Mouse (Mus musculus) forebrain, embryonic 13.5 days (tissue): ENCODE data around the gene Exosc2. TPM values are rescaled to one million over a fixed set of nuclear protein-coding genes. Genes with fewer than 3 reads are reported as not detected.
A peak's percentile ranks its signal among the peaks of the same experiment; 100 is the strongest.

Experiments
- ATAC-seq: fragments of 200-750 bp; cut with Nextera tagmentation; 2 replicates; pipeline ENCODE4 v1.8.0; 2017
- H3K27ac ChIP-seq: fragments of 300-500 bp; sonication (generic); 2 replicates; pipeline ENCODE4 v1.5.1; 2015; ENCODE audit warnings: inconsistent platforms, mild to moderate bottlenecking, moderate library complexity
- H3K27me3 ChIP-seq: fragments of 300-500 bp; sonication (generic); 2 replicates; pipeline ENCODE4 v1.6.1; 2015; ENCODE audit warnings: mild to moderate bottlenecking, inconsistent platforms
- H3K36me3 ChIP-seq: fragments of 300-500 bp; sonication (generic); 2 replicates; pipeline ENCODE4 v1.6.1; 2015; ENCODE audit warnings: mild to moderate bottlenecking, inconsistent platforms; ENCODE audit not compliant: poor library complexity, severe bottlenecking
- H3K4me1 ChIP-seq: fragments of 300-500 bp; sonication (generic); 2 replicates; pipeline ENCODE4 v1.6.1; 2015; ENCODE audit warnings: inconsistent platforms
- H3K4me2 ChIP-seq: fragments of 300-500 bp; sonication (generic); 2 replicates; pipeline ENCODE4 v1.6.1; 2015; ENCODE audit warnings: inconsistent platforms, mild to moderate bottlenecking, moderate library complexity
- H3K4me3 ChIP-seq: fragments of 300-500 bp; sonication (generic); 2 replicates; pipeline ENCODE4 v1.5.1; 2015; ENCODE audit warnings: mild to moderate bottlenecking, inconsistent platforms
- H3K9ac ChIP-seq: fragments of 300-500 bp; sonication (generic); 2 replicates; pipeline ENCODE4 v1.6.1; 2015; ENCODE audit warnings: mild to moderate bottlenecking, inconsistent platforms
- H3K9me3 ChIP-seq: fragments of 300-500 bp; sonication (generic); replicated peaks from 2 replicates; pipeline ENCODE4 v1.6.1; 2016; ENCODE audit warnings: inconsistent platforms
- WGBS: fragments of 180-500 bp; shearing (Covaris S2); methylation state at CpG from one replicate; pipeline ENCODE4 v1.1.7; 2015; 5-methylcytosine and 5-hydroxymethylcytosine counted together
- polyA plus RNA-seq: library from polyadenylated mRNA; unstranded; fragments of >200 nt; fragmentation: Nextera tagmentation; extraction: Ambion mirVana; gene quantifications from 2 replicates; pipeline ENCODE4 v1.2.1, GENCODE M21; 2015

The Exosc2 gene
- 53.2 and 59.2 TPM in 2 replicates for polyA plus RNA-seq

DNA sequence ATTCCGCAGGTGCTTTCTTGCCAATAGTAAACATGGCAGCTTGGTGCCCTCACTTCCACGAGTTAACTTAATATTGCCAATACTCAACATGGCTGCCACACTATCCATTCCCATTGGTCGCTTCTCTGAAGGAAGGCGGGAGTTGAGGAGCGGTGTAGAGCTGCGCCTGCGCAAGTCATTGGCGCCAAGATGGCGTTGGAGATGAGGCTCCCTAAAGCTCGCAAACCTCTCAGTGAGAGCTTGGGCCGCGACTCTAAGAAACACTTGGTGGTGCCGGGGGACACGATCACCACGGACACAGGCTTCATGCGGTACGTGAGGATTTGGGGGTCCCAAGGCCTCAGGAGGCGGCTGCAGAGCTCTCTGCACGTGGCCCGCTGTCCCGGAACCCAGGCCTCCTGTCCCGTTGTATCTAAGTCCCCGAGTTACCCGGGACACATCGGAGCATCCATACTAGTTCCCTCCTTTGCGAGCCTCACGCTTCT lies at the start of gene Exosc2:
TSS of gene Exosc2 (plus strand) at position 165 of the 485 bp plus-strand sequence.
- peaks cover 33% of the 10 kb centered on the region for H3K36me3 ChIP-seq
- peak; percentile 98 for ATAC-seq
- peaks cover 22% of the 10 kb centered on the region for H3K4me1 ChIP-seq
- 0 out of 2 replicates have a peak, but pooled peaks cover 6% of the 10 kb centered on the region for H3K27me3 ChIP-seq
- H3K4me2 ChIP-seq = peak within 1 kb of the TSS; percentile 91
- peak within 1 kb of the TSS; percentile 78 for H3K9ac ChIP-seq
- peak within 1 kb of the TSS; percentile 35; the same call in 1 of the 2 replicates for H3K27ac ChIP-seq
- peak within 1 kb of the TSS; percentile 68 for H3K4me3 ChIP-seq
- under 1% methylated on average over 27 of the region's 27 CpGs for WGBS
- H3K9me3 ChIP-seq = no peaks in the 10 kb centered on the region

DNA sequence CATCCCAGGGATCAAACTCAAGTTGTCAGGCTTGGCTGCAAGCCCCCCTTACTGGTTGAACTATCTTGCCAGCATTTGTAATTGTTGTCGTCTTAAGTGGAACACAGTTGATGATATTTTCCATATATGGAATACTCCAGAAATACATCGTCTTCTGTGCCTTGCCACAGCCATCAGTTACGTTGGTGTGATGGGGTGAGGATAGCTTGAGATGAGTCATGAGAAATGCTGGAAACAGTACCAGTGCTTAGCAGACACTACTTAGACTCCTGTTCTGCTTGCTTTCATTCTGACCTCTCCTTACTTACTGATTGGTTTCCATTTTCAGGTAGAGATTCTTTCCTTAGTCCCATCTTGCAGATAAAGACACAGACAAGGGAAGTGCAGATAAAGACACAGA lies 37.0 kb upstream of the Exosc2 start:
- H3K36me3 ChIP-seq = no peaks in the 10 kb centered on the region
- H3K4me1 ChIP-seq = peaks cover 35% of the 10 kb centered on the region
- peaks cover 80% of the 10 kb centered on the region for H3K27me3 ChIP-seq
- H3K4me3 ChIP-seq = no peak overlapping the region
- no peaks in the 10 kb centered on the region for H3K9me3 ChIP-seq
- no peak overlapping the region for H3K27ac ChIP-seq
- WGBS = 76% methylated on average over 3 of the region's 3 CpGs
- no peak overlapping the region for H3K9ac ChIP-seq
- no peak for ATAC-seq
- H3K4me2 ChIP-seq = no peak overlapping the region

DNA sequence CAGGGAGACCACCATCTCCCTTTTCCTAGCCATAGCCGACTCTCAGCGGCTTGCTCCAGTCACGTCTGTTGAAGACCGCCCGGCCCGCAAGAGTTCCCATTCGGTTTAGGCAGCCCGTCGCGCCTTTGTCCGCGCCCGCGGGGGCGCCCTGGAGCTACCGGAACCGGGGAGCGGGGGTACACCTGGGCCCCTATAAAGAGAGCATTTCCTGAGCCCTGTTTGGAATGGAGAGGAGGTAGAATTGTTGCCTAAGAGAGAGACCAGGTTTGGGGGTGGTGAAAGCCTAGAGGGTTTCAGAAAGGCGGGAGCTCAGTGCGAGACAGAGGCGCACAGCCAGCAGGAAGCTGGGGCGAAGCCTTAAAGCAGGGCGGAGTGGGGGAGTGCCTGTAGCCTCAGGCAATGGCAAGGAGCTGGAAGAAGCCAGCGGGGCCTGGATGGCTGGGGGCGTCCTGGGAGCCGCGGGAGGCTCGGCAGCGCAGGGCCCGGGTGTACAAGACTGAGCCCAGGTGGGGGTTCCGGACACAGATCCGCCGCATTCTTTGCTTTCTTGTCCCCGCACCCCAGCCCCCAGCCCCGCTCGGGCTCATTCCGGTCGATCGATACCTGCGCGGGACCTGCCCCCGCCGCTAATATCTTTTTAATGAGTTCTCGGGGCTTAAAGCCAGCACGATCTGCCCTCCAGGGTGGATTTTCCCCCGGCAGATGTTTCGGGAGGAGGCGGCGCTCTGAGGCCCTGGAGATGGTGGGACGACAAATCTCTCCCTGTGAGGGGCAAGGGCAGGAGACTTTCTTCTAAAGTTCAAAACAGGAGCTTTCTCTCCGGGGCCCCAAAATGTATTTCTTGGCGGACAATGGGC lies 35.0 kb upstream of the Exosc2 start:
- under 1% methylated on average over 51 of the region's 52 CpGs for WGBS
- H3K27me3 ChIP-seq = peaks cover 97% of the 10 kb centered on the region
- H3K36me3 ChIP-seq = no peaks in the 10 kb centered on the region
- no peaks in the 10 kb centered on the region for H3K9me3 ChIP-seq
- H3K4me1 ChIP-seq = peaks cover 55% of the 10 kb centered on the region
- peak overlapping the region; percentile 52 for H3K9ac ChIP-seq
- 0 out of 2 replicates have a peak overlapping the region, but pooled peaks have one; percentile 20 for H3K27ac ChIP-seq
- H3K4me3 ChIP-seq = peak overlapping the region; percentile 36
- peak overlapping the region; percentile 64 for H3K4me2 ChIP-seq
- no peak for ATAC-seq

DNA sequence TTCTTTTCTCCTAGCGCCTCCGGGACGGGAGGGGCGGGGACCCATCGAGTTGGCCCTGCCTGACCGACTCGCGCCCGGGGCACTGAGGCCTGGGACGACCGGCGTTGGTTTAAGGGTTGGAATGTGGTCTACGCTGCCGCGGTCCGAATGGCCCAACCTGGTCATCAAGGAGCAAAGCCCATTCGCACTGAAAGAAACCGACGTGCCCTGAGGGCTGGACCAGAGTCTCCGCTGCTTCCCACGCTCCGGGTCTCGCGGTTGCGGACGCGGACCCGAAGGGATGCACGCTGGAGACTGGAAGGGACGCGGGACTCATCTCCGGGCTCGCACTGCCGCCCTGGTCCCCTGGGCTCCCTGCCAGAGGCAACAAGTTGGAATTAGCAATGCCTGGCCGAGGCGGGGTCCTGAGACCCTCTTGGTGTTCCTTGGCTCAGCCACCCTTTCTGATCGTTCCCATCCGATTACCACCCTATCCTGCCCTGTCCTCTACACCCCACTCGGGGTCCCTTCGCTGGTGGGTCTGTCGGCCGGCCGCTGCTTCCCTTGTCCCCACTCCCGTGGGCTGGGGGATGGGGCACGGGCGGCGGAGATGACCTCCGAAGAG lies 34.3 kb upstream of the Exosc2 start:
- peaks cover 62% of the 10 kb centered on the region for H3K4me1 ChIP-seq

DNA sequence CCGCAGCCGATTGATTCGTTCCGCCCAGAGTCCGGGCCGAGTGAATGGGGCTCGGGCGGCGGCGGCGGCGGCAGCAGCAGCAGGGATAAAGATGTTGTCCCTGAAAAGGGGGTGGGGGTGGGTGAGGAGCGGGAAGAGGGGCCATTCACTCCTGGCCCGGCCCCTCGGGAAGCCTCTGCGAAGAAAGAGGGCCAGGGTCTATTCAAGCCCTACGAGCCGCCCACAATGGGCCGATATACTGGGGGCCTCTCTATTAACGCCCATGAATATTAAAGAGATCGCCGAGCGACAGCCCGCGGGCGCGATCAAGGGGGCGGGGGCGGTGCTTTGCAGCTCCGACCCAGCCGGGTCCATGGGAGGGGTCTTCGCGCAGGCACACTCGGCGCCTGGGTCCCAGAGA lies 33.8 kb upstream of the Exosc2 start:
- peak overlapping the region; percentile 64 for H3K4me2 ChIP-seq
- peaks cover 66% of the 10 kb centered on the region for H3K4me1 ChIP-seq
- H3K9me3 ChIP-seq = no peaks in the 10 kb centered on the region
- H3K36me3 ChIP-seq = no peaks in the 10 kb centered on the region
- H3K4me3 ChIP-seq = peak overlapping the region; percentile 36
- ATAC-seq = peak; percentile 64
- under 1% methylated on average over 33 of the region's 35 CpGs for WGBS
- peak overlapping the region; percentile 52 for H3K9ac ChIP-seq
- H3K27me3 ChIP-seq = peaks cover 100% of the 10 kb centered on the region
- peak overlapping the region; percentile 35 for H3K27ac ChIP-seq

More for the DNA sequence above, 34.3 kb upstream of the Exosc2 start:
- WGBS = under 1% methylated on average over 47 of the region's 48 CpGs
- Histone ChIP-seq H3K4me3 (peak overlapping the region; percentile 36), H3K9ac (peak overlapping the region; percentile 52), H3K36me3 (no peaks in the 10 kb centered on the region), H3K4me2 (peak overlapping the region; percentile 64), H3K27me3 (peaks cover 98% of the 10 kb centered on the region), H3K27ac (peak overlapping the region; percentile 20; the same call in 1 of the 2 replicates), H3K9me3 (no peaks in the 10 kb centered on the region)
- peak; percentile 29; the same call in 1 of the 2 replicates for ATAC-seq

DNA sequence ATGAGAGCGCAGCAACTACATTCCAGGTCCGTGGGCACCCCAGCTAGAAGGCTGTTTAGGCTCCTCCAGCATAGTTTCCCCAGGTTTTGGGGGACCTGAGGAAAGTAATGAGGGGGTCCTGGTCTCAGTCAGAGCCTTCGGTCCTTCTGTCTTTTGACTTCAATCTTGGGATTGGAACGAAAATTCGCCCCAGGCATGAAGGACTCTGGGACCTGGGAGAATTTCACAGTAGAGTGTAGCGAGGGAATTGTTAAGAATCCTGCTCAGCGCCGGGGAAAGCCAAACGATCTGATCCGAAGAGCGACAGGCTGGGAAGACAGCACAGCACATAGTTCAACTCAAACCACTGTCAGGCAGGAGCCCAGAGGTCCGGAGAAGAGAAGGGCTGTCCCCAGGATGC lies 33.2 kb upstream of the Exosc2 start:
- H3K9ac ChIP-seq = peak overlapping the region; percentile 52

DNA sequence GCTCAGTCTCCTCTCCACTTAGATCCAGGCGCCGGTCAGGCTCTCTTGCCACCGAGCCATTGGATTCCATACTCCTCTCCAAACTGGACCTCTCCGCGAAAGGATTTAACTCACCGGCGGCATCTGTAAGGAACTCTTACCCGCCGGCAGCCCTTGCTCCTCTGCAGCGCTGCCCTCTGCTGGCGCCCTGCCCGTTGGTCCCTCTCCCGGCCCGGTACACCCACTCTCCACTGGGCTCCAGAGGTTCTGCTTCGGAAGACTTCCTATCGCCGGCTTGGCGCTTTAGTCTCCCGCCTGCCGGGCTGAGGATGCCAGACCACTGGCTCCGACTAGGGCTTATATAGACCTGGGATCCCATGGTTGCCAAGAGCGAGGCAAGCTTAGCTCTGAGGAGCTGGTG lies 32.7 kb upstream of the Exosc2 start:
- peak overlapping the region; percentile 52; the same call in 1 of the 2 replicates for H3K9ac ChIP-seq
- peak overlapping the region; percentile 36 for H3K4me3 ChIP-seq
- H3K36me3 ChIP-seq = no peaks in the 10 kb centered on the region
- peak overlapping the region; percentile 64 for H3K4me2 ChIP-seq
- H3K27me3 ChIP-seq = peaks cover 100% of the 10 kb centered on the region
- H3K9me3 ChIP-seq = no peaks in the 10 kb centered on the region
- peaks cover 75% of the 10 kb centered on the region for H3K4me1 ChIP-seq
- ATAC-seq = no peak
- peak overlapping the region; percentile 35 for H3K27ac ChIP-seq
- under 1% methylated on average over 22 of the region's 22 CpGs for WGBS

More for the DNA sequence above, 33.2 kb upstream of the Exosc2 start:
- peak overlapping the region; percentile 64 for H3K4me2 ChIP-seq
- no peak for ATAC-seq
- H3K27me3 ChIP-seq = peaks cover 100% of the 10 kb centered on the region
- H3K4me1 ChIP-seq = peaks cover 71% of the 10 kb centered on the region
- peak overlapping the region; percentile 36 for H3K4me3 ChIP-seq
- H3K36me3 ChIP-seq = no peaks in the 10 kb centered on the region
- H3K9me3 ChIP-seq = no peaks in the 10 kb centered on the region
- under 1% methylated on average over 12 of the region's 12 CpGs for WGBS
- peak overlapping the region; percentile 35 for H3K27ac ChIP-seq

DNA sequence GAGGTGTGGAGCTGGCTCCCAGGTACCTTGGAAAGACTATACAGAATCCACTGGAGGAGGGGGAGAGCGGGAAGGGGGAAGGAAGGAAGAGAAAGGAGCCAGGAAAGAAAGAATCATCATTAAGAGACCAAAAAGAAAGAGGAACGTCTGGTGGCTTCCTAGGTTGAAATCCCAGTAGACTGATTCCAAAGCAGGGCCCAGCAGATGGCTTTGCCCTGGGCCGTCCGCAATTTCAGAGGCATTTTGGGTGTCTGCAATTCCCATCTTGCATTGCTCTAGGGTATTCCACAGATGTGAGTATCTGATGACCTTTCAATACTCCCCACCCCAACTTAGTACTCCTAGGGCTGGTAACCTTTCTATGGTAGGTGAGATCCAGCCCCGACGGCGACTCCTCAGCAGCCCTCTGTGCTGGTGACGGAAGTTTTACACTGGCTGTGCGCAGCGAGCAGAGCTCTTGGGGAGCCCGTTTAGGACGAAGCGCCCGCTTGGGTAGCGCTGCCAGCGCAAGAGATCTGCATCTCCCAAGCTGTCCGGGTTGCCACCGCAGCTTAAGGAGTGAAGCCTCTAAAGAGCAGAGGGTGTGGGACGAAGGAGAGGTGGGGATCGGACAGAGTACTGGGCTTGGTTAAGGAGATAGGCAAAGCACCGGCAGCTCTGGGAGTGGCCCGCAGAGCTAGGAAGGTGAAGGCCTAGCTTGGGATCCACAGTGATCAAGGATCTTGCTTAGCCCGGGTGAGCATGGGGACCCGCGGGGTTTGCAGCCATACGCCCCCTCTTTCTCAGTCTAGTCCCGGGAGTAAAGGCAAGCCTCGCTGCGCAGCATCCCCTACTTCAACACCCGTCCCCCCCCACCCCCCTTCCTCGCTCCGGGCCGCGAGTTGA lies 31.7 kb upstream of the Exosc2 start:
- H3K4me1 ChIP-seq = peaks cover 75% of the 10 kb centered on the region
- 1% methylated on average over 33 of the region's 34 CpGs for WGBS

DNA sequence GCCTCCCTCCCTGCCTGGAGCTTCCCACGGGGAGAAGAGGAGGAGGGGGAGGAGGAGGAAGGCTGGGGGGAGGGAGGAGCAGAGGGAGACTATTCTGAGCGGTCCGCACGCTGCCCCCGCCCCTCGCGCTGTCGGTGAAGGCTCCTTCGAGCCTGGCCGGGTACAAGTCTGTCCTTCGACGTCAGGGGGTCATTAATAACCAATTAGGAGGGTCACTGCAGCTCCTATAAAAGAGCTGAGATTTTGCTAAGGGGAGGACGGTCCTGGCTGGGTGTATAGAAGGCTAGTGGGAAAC lies 31.1 kb upstream of the Exosc2 start:
- peak; percentile 30; the same call in 1 of the 2 replicates for ATAC-seq
- Histone ChIP-seq H3K27ac (no peak overlapping the region; the same call in 1 of the 2 replicates), H3K4me3 (peak overlapping the region; percentile 32), H3K4me1 (peaks cover 75% of the 10 kb centered on the region), H3K36me3 (no peaks in the 10 kb centered on the region), H3K4me2 (peak overlapping the region; percentile 64), H3K9me3 (no peaks in the 10 kb centered on the region), H3K27me3 (peaks cover 100% of the 10 kb centered on the region), H3K9ac (no peak overlapping the region)
- 2% methylated on average over 11 of the region's 13 CpGs for WGBS

More for the DNA sequence above, 31.7 kb upstream of the Exosc2 start:
- Histone ChIP-seq H3K4me3 (peak overlapping the region; percentile 36), H3K9me3 (no peaks in the 10 kb centered on the region), H3K9ac (peak overlapping the region; percentile 52; the same call in 1 of the 2 replicates), H3K4me2 (peak overlapping the region; percentile 64), H3K27ac (peak overlapping the region; percentile 32; the same call in 1 of the 2 replicates), H3K36me3 (no peaks in the 10 kb centered on the region), H3K27me3 (peaks cover 100% of the 10 kb centered on the region)
- ATAC-seq = peak; percentile 13; the same call in 1 of the 2 replicates

DNA sequence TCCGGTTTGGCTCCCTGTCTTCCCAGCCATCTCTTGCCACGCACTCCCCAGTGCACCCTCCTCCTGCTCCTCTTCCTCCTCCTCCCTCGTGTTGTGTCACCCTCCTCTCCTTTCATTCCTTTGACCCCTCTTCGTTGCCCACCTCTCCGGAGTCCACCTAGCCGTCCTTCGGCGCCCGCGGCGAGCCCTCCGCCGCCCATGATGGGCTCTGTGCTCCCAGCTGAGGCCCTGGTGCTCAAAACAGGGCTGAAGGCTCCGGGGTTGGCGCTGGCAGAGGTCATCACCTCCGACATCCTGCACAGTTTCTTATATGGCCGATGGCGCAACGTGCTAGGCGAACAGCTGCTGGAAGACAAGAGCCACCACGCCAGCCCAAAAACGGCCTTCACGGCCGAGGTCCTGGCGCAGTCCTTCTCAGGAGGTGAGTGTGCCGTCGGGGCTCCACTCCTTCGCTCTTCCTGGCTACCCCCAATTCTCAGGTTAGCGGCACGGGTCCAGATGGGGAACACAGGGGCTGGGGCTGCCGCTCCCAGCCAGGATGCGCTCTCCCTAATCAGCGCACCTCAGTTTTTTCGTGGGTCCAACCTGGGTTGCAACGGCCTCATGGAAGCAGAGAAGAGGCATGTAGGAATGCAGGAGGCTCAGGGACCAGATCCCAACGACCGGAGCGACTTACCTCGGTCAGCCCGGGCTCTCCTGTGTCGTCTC lies 30.5 kb upstream of the Exosc2 start, which contains the start of gene Prdm12:
TSS of gene Prdm12 (plus strand) at position 137 of the 708 bp plus-strand sequence.
- Histone ChIP-seq H3K9ac (peak within 1 kb of the TSS; percentile 28), H3K4me3 (peak within 1 kb of the TSS; percentile 32), H3K4me2 (peak within 1 kb of the TSS; percentile 64), H3K9me3 (no peaks in the 10 kb centered on the region), H3K36me3 (no peaks in the 10 kb centered on the region), H3K27ac (peak within 1 kb of the TSS; percentile 32), H3K4me1 (peaks cover 75% of the 10 kb centered on the region), H3K27me3 (peaks cover 100% of the 10 kb centered on the region)
- under 1% methylated on average over 41 of the region's 41 CpGs for WGBS
- ATAC-seq = no peak
